In genomic region chr6:61661414-61661813, GRCm38 (mm10) we compare ENCODE assay signal across 12 mouse cellular contexts.
"Had no signal": no experiment of that assay in that cellular context is flagged by ENCODE, and none has a peak within 500 bp of the region (broad histone marks: within the 10 kb centered on the region; RNA-seq: fewer than 3 reads in every experiment).

No protein-coding gene starts in this region.

- H3K4me1 ChIP-seq: limb, embryonic 12.5 days; limb, embryonic 15.5 days; liver, embryonic 13.5 days had no signal

- H3K4me2 ChIP-seq: limb, embryonic 12.5 days; limb, embryonic 15.5 days; liver, embryonic 13.5 days; midbrain, embryonic 11.5 days had no signal

- ATAC-seq: intestine, postnatal 0 days had no signal

- DNase-seq: kidney, adult 2 months; kidney, postnatal 25 days; left cerebral cortex, postnatal 4 days; liver, embryonic 13.5 days; midbrain, embryonic 14.5 days; thymus, adult 18-20 months; thymus, postnatal 14 days had no signal

- H3K27ac ChIP-seq: kidney, postnatal 0 days; limb, embryonic 12.5 days; limb, embryonic 15.5 days; liver, embryonic 13.5 days had no signal

- H3K9me3 ChIP-seq: limb, embryonic 12.5 days; limb, embryonic 15.5 days; liver, embryonic 13.5 days had no signal

- H3K9ac ChIP-seq: limb, embryonic 12.5 days; limb, embryonic 15.5 days; liver, embryonic 13.5 days had no signal

- H3K36me3 ChIP-seq: limb, embryonic 12.5 days; limb, embryonic 15.5 days; liver, embryonic 13.5 days had no signal

- H3K4me3 ChIP-seq: limb, embryonic 12.5 days; limb, embryonic 15.5 days; liver, embryonic 13.5 days had no signal

- H3K27me3 ChIP-seq: limb, embryonic 12.5 days; limb, embryonic 15.5 days; liver, embryonic 13.5 days had no signal
